Mouse (Mus musculus) liver, embryonic 12.5 days (tissue): ENCODE measurements around the gene Map4k5. TPM values are rescaled to one million over a fixed set of nuclear protein-coding genes. Genes with fewer than 3 reads are reported as not detected.

Experiments
- ATAC-seq: fragments of 200-750 bp; cut with Nextera tagmentation; 2 replicates; pipeline ENCODE4 v1.8.0; 2017; ENCODE audit warnings: moderate number of reproducible peaks, mild to moderate bottlenecking, moderate library complexity
- H3K27ac ChIP-seq: fragments of 300-500 bp; sonication (generic); 2 replicates; pipeline ENCODE4 v1.5.1; 2016; ENCODE audit warnings: mild to moderate bottlenecking
- H3K27me3 ChIP-seq: fragments of 300-500 bp; sonication (generic); replicated peaks from 2 replicates; pipeline ENCODE4 v1.6.1; 2016; ENCODE audit warnings: mild to moderate bottlenecking, moderate library complexity
- H3K36me3 ChIP-seq: fragments of 300-500 bp; sonication (generic); 2 replicates; pipeline ENCODE4 v1.6.1; 2016; ENCODE audit warnings: mild to moderate bottlenecking, moderate library complexity
- H3K4me1 ChIP-seq: fragments of 300-500 bp; sonication (generic); 2 replicates; pipeline ENCODE4 v1.6.1; 2016
- H3K4me2 ChIP-seq: fragments of 300-500 bp; sonication (generic); 2 replicates; pipeline ENCODE4 v1.6.1; 2016; ENCODE audit warnings: mild to moderate bottlenecking, moderate library complexity
- H3K4me3 ChIP-seq: fragments of 300-500 bp; sonication (generic); 2 replicates; pipeline ENCODE4 v1.5.1; 2016; ENCODE audit warnings: mild to moderate bottlenecking, moderate library complexity
- H3K9ac ChIP-seq: fragments of 300-500 bp; sonication (generic); 2 replicates; pipeline ENCODE4 v1.6.1; 2016; ENCODE audit warnings: mild to moderate bottlenecking, moderate library complexity
- H3K9me3 ChIP-seq: fragments of 300-500 bp; sonication (generic); replicated peaks from 2 replicates; pipeline ENCODE4 v1.6.1; 2016; ENCODE audit warnings: mild to moderate bottlenecking, moderate library complexity
- WGBS: fragments of 180-500 bp; shearing (Covaris S2); methylation state at CpG from one replicate; pipeline ENCODE4 v1.1.7; 2016; ENCODE audit not compliant: insufficient replicate concordance; 5-methylcytosine and 5-hydroxymethylcytosine counted together
- polyA plus RNA-seq: library from polyadenylated mRNA; unstranded; fragments of >200 nt; fragmentation: Nextera tagmentation; extraction: Ambion mirVana; gene quantifications from 2 replicates; pipeline ENCODE4 v1.2.1, GENCODE M21; 2016

Map4k5 gene
- polyA plus RNA-seq, 1 experiment from 2014 or later, result 31.8 TPM

DNA sequence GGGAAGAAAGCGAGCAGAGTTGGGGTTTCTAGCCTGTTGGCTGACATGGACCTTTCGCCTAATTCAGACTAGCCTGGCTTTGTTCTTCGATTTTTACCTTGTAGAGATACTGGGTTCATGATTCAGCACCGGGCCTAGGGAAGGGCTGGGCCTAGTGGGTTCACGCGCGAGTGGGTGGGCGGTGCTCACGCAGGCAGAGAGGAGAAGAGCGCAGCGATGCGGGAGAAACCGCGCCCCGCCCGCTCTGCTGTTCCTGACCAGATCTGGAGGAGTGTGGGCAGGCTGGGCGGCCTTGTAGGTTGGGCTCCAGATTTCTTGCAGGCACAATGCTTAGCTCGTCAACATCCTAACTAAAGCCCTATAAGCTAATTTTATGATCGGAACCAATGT, 15.5 kb upstream of the Map4k5 start:
- H3K4me3 ChIP-seq, result peak overlapping the region; percentile 36; the same call in 1 of the 2 replicates
- peaks cover 15% of the 10 kb centered on the region for H3K4me1 ChIP-seq
- ATAC-seq, result no peak
- H3K36me3 ChIP-seq, result no peaks in the 10 kb centered on the region
- H3K27ac ChIP-seq, result no peak overlapping the region
- no peak overlapping the region for H3K9ac ChIP-seq
- H3K27me3 ChIP-seq, result peaks cover 28% of the 10 kb centered on the region
- WGBS, result 34% methylated on average over 19 of the region's 19 CpGs
- H3K4me2 ChIP-seq, result peak overlapping the region; percentile 67
- H3K9me3 ChIP-seq, result no peaks in the 10 kb centered on the region

DNA sequence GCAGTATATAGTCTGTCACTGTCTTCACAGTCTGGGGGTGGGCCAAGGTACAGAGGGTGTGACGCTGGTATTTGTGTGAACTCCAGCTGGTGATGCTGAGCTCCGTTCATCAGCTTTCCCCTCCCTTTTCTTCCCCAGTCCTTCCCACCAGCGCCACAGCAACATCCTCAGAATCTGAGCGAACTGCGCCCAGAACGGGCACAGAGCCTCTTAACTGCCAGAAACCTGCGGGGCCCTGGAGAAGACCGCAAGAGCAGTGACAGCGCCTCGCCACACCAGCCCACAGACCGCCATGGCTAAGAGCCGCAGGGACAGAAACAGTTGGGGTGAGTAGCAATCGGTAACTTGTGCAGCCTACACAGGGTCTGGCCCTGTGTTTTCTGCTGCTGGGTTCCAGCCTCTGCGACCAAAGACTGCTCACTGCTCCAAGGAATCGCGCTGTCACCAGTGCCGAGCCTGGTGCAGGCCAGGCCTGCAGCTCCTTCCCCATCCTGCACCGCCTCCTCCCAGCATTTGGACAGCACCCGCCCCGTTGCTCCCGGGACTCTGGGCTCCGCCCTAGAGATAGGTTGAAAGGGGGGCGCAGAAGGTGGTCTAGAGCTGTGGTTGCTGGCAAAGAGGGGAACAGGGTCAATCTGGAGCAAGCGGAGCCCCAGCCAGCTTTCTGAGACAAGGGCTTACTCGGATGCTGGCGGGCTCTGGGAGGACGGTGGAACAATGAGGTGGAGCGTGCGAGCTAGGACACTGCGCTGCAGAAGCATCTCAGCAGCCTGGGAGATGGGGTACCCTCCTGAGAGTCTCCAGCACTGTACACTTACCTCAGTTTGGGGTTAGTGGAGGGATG, 14.9 kb upstream of the Map4k5 start:
- H3K9ac ChIP-seq, result peak overlapping the region; percentile 42; the same call in 1 of the 2 replicates
- H3K4me1 ChIP-seq, result peaks cover 15% of the 10 kb centered on the region
- H3K36me3 ChIP-seq, result no peaks in the 10 kb centered on the region
- H3K4me3 ChIP-seq, result peak overlapping the region; percentile 36
- WGBS, result 9% methylated on average over 30 of the region's 30 CpGs
- no peak overlapping the region for H3K27ac ChIP-seq
- H3K9me3 ChIP-seq, result no peaks in the 10 kb centered on the region
- ATAC-seq, result peak; percentile 54
- peak overlapping the region; percentile 67 for H3K4me2 ChIP-seq
- H3K27me3 ChIP-seq, result peaks cover 28% of the 10 kb centered on the region

DNA sequence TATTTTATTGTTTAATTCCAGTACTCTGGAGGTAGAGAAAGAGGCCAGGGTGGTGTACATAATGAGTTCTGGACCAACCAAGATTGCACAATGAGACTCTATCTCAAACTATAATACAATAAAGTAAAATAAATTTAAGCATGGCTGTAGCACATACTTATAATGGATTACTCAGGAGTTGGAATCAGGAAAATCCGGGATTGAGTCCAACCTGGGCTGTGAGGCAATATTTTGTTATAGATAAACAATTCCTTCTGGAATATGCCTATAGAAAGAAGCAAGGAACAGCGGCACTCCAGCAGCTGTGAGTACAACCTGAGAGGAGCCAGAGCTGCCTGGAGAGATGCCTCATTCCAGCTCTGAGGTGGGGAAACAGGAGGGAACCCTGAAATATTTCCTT, 12.0 kb upstream of the Map4k5 start:
- H3K4me1 ChIP-seq, result peaks cover 15% of the 10 kb centered on the region
- 52% methylated on average over 2 of the region's 2 CpGs for WGBS
- no peak overlapping the region for H3K4me2 ChIP-seq
- H3K9me3 ChIP-seq, result no peaks in the 10 kb centered on the region
- H3K27me3 ChIP-seq, result peaks cover 28% of the 10 kb centered on the region
- H3K9ac ChIP-seq, result no peak overlapping the region
- H3K27ac ChIP-seq, result no peak overlapping the region
- no peak overlapping the region for H3K4me3 ChIP-seq
- H3K36me3 ChIP-seq, result no peaks in the 10 kb centered on the region
- no peak for ATAC-seq

DNA sequence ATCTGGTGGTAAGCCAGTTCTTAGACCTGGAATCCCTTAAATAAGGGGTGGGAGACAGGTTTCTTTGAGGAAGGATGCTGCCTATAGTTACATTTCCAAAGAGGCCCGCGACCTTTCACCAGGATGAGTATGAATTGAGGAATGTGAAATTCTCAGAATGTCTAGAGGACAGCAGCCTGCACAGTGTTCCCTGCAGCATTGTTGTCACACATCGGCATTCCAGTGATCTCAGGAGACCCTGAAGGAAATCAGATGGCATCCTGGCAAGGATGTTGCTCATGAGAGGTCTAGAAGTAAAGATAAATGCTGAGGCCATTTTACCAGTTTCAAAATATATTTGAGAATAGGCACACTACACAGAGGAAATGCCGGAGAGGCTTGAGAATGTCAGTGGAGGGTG, 5.1 kb upstream of the Map4k5 start:
- ATAC-seq, result no peak
- no peak overlapping the region for H3K4me2 ChIP-seq
- 82% methylated on average over 4 of the region's 4 CpGs for WGBS
- peaks cover 8% of the 10 kb centered on the region for H3K4me1 ChIP-seq
- no peak overlapping the region for H3K4me3 ChIP-seq
- no peaks in the 10 kb centered on the region for H3K9me3 ChIP-seq
- no peaks in the 10 kb centered on the region for H3K27me3 ChIP-seq
- no peak overlapping the region for H3K9ac ChIP-seq
- no peak overlapping the region for H3K27ac ChIP-seq
- no peaks in the 10 kb centered on the region for H3K36me3 ChIP-seq

DNA sequence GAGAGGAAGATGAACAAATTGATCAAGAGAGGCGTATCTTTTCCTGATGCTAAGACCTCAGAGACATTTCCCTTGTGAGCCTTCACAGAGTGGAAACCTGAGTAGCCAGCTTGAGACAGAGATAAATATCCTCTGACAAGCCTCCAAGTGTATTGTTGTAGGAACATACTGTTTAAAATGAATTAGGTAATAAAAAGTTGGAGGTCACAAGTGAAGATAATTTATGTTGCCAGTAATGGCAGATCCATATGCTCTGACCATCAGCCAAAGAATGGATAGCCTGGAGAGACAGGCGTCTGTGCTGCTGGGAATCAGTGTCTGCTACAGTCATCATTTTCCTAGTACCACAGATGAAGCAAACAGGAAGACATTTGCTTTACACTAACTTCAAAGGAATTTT, 2.0 kb upstream of the Map4k5 start:
- Histone ChIP-seq H3K9ac (no peak overlapping the region), H3K36me3 (peaks cover 11% of the 10 kb centered on the region), H3K4me2 (no peak overlapping the region), H3K9me3 (no peaks in the 10 kb centered on the region), H3K4me1 (peaks cover 25% of the 10 kb centered on the region), H3K27me3 (no peaks in the 10 kb centered on the region), H3K27ac (no peak overlapping the region), H3K4me3 (no peak overlapping the region)
- no peak for ATAC-seq
- WGBS, result 66% methylated on average over 2 of the region's 2 CpGs

DNA sequence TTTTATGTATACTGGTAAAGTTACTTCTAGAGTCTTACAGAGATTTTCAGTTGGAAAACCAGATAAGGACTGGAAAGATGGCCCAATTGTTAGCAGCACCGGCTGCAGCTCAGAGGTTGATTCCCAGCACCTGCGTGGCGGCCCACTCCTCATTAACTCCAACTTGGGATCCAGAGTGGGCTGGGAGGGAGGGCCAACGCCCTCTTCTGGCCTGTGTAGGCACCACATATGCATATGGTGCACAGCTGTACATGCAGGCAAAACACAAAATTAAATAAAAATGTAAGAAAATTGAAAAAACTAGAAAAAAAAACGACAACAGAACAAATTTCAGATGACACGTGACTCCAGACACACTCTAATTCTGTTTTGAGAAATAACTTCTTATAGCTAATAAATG, 927 bp upstream of the Map4k5 start:
- H3K9ac ChIP-seq, result no peak overlapping the region
- no peak for ATAC-seq
- H3K4me3 ChIP-seq, result no peak overlapping the region
- H3K4me1 ChIP-seq, result peaks cover 34% of the 10 kb centered on the region
- peak overlapping the region; percentile 84; the same call in 1 of the 2 replicates for H3K4me2 ChIP-seq
- no peaks in the 10 kb centered on the region for H3K9me3 ChIP-seq
- 40% methylated on average over 6 of the region's 6 CpGs for WGBS
- no peak overlapping the region for H3K27ac ChIP-seq
- peaks cover 17% of the 10 kb centered on the region for H3K36me3 ChIP-seq
- no peaks in the 10 kb centered on the region for H3K27me3 ChIP-seq

DNA sequence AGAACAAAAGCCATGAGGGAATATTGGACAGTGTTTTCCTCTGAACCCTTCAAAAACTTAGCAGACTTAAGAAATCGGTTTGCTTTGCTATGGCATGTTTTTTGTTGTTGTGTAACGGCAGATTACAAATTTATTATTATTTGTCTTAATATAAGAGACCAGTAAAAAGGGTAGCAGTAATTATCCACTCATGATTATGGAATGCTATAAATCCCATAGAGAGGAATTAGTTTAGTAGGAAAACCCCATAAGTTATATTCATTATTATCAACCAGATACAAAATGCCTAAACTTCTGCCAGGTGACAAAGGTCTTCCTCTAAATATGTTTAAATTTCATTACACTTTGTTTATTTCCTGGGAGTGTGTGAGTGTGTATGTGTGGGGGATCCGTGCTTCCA, 1.3 kb downstream of the Map4k5 start:
- H3K4me3 ChIP-seq, result peak overlapping the region; percentile 94
- H3K27ac ChIP-seq, result peak overlapping the region; percentile 93
- H3K4me2 ChIP-seq, result peak overlapping the region; percentile 84
- no peaks in the 10 kb centered on the region for H3K27me3 ChIP-seq
- no peak for ATAC-seq
- peaks cover 27% of the 10 kb centered on the region for H3K36me3 ChIP-seq
- peaks cover 52% of the 10 kb centered on the region for H3K4me1 ChIP-seq
- H3K9me3 ChIP-seq, result no peaks in the 10 kb centered on the region
- peak overlapping the region; percentile 97 for H3K9ac ChIP-seq
- 55% methylated on average over 3 of the region's 3 CpGs for WGBS

DNA sequence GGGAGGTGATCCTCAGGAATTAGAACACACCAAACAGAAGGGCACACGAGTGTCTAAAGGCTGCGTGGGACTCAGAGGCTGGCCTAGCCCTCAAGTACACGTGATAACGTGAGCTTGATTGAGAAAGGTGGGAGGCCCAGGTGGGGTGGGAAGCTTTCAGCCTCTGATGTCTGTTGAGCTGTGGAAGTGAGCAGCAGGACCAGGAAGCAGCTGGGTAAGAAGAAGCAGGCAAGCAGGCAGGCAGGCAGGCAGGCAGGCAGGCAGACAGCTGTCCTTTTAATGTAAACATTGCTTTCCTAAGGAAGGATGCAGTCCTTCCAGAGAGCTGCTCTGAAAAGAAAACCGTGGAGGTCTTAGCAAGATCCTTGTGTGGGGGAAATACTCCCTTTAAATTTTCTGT, 2.5 kb downstream of the Map4k5 start:
- 17% methylated on average over 5 of the region's 5 CpGs for WGBS
- H3K4me1 ChIP-seq, result peaks cover 56% of the 10 kb centered on the region
- peak overlapping the region; percentile 66 for H3K27ac ChIP-seq
- H3K4me3 ChIP-seq, result peak overlapping the region; percentile 94
- peak overlapping the region; percentile 84 for H3K4me2 ChIP-seq
- H3K27me3 ChIP-seq, result no peaks in the 10 kb centered on the region
- ATAC-seq, result no peak
- peaks cover 33% of the 10 kb centered on the region for H3K36me3 ChIP-seq
- peak overlapping the region; percentile 97 for H3K9ac ChIP-seq
- H3K9me3 ChIP-seq, result no peaks in the 10 kb centered on the region

DNA sequence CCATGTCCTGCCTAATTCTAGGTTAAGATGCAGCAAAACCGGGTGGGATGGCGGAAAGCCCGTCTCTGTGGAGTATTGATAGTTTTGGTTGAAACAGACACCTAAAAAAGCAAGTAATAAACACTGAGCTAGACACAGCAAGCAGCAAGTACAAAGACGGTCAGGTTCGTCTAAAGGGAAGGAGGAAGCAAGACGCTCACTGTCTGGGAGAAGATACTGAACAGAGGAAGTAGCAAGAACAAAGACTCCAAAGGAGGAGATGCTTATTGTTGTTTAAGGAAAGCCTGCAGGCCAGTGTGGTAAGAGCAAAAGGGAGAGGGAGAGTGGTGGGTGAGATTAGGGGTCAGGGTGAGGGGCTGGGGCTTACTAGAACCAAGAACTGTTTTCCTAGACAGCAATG, 2.9 kb downstream of the Map4k5 start:
- Histone ChIP-seq H3K27me3 (no peaks in the 10 kb centered on the region), H3K9ac (peak overlapping the region; percentile 97), H3K4me1 (peaks cover 56% of the 10 kb centered on the region), H3K4me3 (peak overlapping the region; percentile 94), H3K36me3 (peaks cover 33% of the 10 kb centered on the region), H3K9me3 (no peaks in the 10 kb centered on the region), H3K4me2 (peak overlapping the region; percentile 84), H3K27ac (peak overlapping the region; percentile 66)
- no peak for ATAC-seq
- 46% methylated on average over 6 of the region's 6 CpGs for WGBS

DNA sequence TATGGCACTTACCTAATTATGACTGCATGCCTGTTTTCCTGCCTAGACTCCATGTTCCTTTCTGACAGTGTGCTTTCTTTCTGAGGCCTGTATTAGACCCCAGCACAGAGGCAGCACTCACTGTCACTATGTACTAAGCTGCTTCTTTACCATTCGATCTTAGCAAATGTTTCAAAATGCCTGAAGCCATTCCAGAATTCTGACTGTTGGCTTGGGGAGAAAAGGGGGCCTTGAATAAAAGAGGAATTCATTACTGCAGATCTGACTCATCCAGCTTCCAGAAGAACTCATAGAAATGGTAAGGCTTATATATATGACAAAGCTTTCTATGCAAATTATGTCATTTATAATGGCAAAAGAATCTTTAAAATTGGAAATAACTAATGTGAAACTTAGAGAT, 4.7 kb downstream of the Map4k5 start:
- ATAC-seq, result no peak
- no peak overlapping the region for H3K4me2 ChIP-seq
- H3K9me3 ChIP-seq, result no peaks in the 10 kb centered on the region
- peaks cover 33% of the 10 kb centered on the region for H3K36me3 ChIP-seq
- 67% methylated on average over 1 of the region's 1 CpGs for WGBS
- no peak overlapping the region for H3K9ac ChIP-seq
- peaks cover 56% of the 10 kb centered on the region for H3K4me1 ChIP-seq
- H3K27me3 ChIP-seq, result no peaks in the 10 kb centered on the region
- no peak overlapping the region for H3K4me3 ChIP-seq
- H3K27ac ChIP-seq, result no peak overlapping the region

DNA sequence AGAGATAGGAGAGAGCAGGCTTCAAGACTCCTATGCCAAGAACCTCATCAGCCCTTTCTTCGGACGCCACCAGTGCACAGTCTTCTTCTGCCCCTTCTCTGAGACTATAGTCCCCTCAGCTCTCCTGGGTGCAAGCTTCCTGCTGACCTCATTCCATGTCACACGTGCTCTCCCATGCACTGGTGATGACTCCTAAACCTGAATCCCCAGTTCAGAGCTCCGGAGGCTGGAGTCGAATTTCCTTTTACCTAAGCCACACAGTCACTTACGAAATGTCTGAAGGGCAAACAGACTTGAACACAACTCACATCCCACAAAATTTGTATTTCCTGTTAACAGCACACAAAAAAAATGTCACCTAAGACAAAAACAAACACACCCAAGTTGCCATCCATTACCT, 5.2 kb downstream of the Map4k5 start:
- ATAC-seq, result no peak
- WGBS, result 80% methylated on average over 6 of the region's 6 CpGs
- Histone ChIP-seq H3K36me3 (peaks cover 37% of the 10 kb centered on the region), H3K4me1 (peaks cover 53% of the 10 kb centered on the region), H3K4me3 (no peak overlapping the region), H3K9me3 (no peaks in the 10 kb centered on the region), H3K9ac (no peak overlapping the region), H3K4me2 (no peak overlapping the region), H3K27ac (no peak overlapping the region), H3K27me3 (no peaks in the 10 kb centered on the region)

DNA sequence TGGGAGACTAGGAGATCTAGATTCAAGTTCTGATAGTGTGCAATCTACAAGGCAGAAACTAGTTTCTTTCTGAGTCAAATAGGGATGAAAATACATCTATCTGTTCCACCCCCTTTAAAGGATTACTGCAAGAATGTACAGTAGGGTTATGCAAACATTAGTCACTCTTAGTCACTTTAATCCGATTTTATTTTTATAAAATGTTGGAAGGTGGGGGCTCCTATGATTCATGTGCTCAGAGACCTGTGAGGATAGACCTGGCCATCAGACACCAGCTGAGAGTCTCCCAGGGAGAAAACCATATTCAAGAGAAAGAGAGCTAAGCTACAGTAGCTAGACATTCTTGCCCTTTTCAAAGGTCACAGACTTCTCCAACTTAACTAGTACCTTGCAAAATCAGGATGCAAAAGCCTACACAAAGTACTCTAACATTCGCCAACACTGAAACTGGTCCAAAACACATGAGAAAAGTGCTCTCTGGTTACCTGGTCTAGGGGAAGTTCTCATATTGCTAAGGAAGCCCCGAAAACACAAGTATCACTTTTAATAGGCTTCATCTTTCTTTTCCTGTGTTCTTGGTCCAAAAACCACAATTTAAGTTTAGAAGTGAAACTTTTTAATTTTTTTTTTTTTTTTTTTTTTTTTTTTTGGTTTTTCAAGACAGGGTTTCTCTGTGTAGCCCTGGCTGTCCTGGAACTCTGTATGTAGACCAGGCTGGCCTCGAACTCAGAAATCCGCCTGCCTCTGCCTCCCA, 7.7 kb downstream of the Map4k5 start:
- no peak overlapping the region for H3K4me2 ChIP-seq
- H3K9ac ChIP-seq, result no peak overlapping the region
- no peak overlapping the region for H3K27ac ChIP-seq
- H3K36me3 ChIP-seq, result peaks cover 29% of the 10 kb centered on the region
- no peaks in the 10 kb centered on the region for H3K9me3 ChIP-seq
- ATAC-seq, result no peak
- no peaks in the 10 kb centered on the region for H3K27me3 ChIP-seq
- 79% methylated on average over 5 of the region's 5 CpGs for WGBS
- peaks cover 53% of the 10 kb centered on the region for H3K4me1 ChIP-seq
- H3K4me3 ChIP-seq, result no peak overlapping the region
